Mouse (Mus musculus) left cerebral cortex, postnatal 10 days (tissue): ENCODE measurements around the gene Camsap2. TPM values are rescaled to one million over a fixed set of nuclear protein-coding genes. Genes with fewer than 3 reads are reported as not detected.

ENCODE experiments used
- DNase-seq, 2 experiments: peaks; one replicate each; pipeline ENCODE4 v3.0.0; 2021 to 2022; ENCODE audit warnings: low spot score in 2 of 2, mixed read lengths in 1 of 2; ENCODE audit errors: extremely low spot score in 1 of 2
- intact Hi-C: fragments of 180-260 bp; cut with DNase I; formaldehyde crosslinking; loops from one replicate; pipeline ENCODE4 v1.15.1; 2025
- total RNA-seq, 2 experiments: library from RNA; stranded (reverse); gene quantifications; 2 replicates each; pipeline ENCODE4 v1.2.3; 2021

The Camsap2 gene
- 100 to 1,000 TPM; 153 to 155 TPM for total RNA-seq

- DNase-seq, result peak; percentile 92 to 95
- intact Hi-C loops, result loop anchor here (5.0 kb wide), 1 partner anchor 112 kb away; no protein-coding TSS in a partner anchor
Measured at GRCm38 (mm10) chr1:136345454-136346372, at the start of gene Camsap2. Gene Camsap2 (minus strand): TSS chr1:136346104.

GRCm38 (mm10) chr1:136395073-136395472 is 49.2 kb upstream of the Camsap2 start:
- DNase-seq, result no peak
- intact Hi-C loops, result no loop called here

- DNase-seq, result peak in 1 of 2 experiments; percentile 61
- intact Hi-C loops, result no loop called here
Measured at GRCm38 (mm10) chr1:136394506-136394905, 48.6 kb upstream of the Camsap2 start.

- intact Hi-C loops, result no loop called here
- no peak for DNase-seq
Measured at GRCm38 (mm10) chr1:136386914-136387313, 41.0 kb upstream of the Camsap2 start.

GRCm38 (mm10) chr1:136381583-136381982 is 35.7 kb upstream of the Camsap2 start:
- intact Hi-C loops, result no loop called here

GRCm38 (mm10) chr1:136381169-136381568 is 35.3 kb upstream of the Camsap2 start:
- no peak for DNase-seq
- intact Hi-C loops, result no loop called here

More at GRCm38 (mm10) chr1:136381583-136381982, 35.7 kb upstream of the Camsap2 start:
- peak in 1 of 2 experiments; percentile 53 for DNase-seq

- no peak for DNase-seq
- intact Hi-C loops, result no loop called here
Measured at GRCm38 (mm10) chr1:136380606-136381005, 34.7 kb upstream of the Camsap2 start.

GRCm38 (mm10) chr1:136380161-136380560 is 34.3 kb upstream of the Camsap2 start:
- no peak for DNase-seq
- intact Hi-C loops, result no loop called here

GRCm38 (mm10) chr1:136379261-136379660 is 33.4 kb upstream of the Camsap2 start:
- DNase-seq, result no peak
- intact Hi-C loops, result no loop called here

GRCm38 (mm10) chr1:136365986-136366385 is 20.1 kb upstream of the Camsap2 start:
- no peak for DNase-seq
- intact Hi-C loops, result no loop called here

- intact Hi-C loops, result loop anchor here (5.0 kb wide), 1 partner anchor 48 kb away; no protein-coding TSS in a partner anchor
- DNase-seq, result peak in 1 of 2 experiments; percentile 89
Measured at GRCm38 (mm10) chr1:136364711-136365110, 18.8 kb upstream of the Camsap2 start.

- DNase-seq, result no peak
- intact Hi-C loops, result loop anchor here (5.0 kb wide), 1 partner anchor 49 kb away; no protein-coding TSS in a partner anchor
Measured at GRCm38 (mm10) chr1:136363035-136363434, 17.1 kb upstream of the Camsap2 start.

GRCm38 (mm10) chr1:136362567-136362966 is 16.7 kb upstream of the Camsap2 start:
- intact Hi-C loops, result loop anchor here (5.0 kb wide), 1 partner anchor 50 kb away; no protein-coding TSS in a partner anchor
- peak in 1 of 2 experiments; percentile 30 for DNase-seq

- DNase-seq, result no peak
- intact Hi-C loops, result loop anchor here (5.0 kb wide), 1 partner anchor 51 kb away; no protein-coding TSS in a partner anchor
Measured at GRCm38 (mm10) chr1:136361373-136361772, 15.5 kb upstream of the Camsap2 start.

GRCm38 (mm10) chr1:136360909-136361308 is 15.0 kb upstream of the Camsap2 start:
- intact Hi-C loops, result loop anchor here (5.0 kb wide), 1 partner anchor 51 kb away; no protein-coding TSS in a partner anchor
- DNase-seq, result no peak

- intact Hi-C loops, result no loop called here
- DNase-seq, result no peak
Measured at GRCm38 (mm10) chr1:136358841-136359360, 13.0 kb upstream of the Camsap2 start.

- DNase-seq, result no peak
- intact Hi-C loops, result no loop called here
Measured at GRCm38 (mm10) chr1:136355651-136356050, 9.7 kb upstream of the Camsap2 start.

GRCm38 (mm10) chr1:136350699-136351200 is 4.8 kb upstream of the Camsap2 start:
- intact Hi-C loops, result no loop called here
- no peak for DNase-seq

- DNase-seq, result no peak
- intact Hi-C loops, result loop anchor here (5.0 kb wide), 1 partner anchor 109 kb away; no protein-coding TSS in a partner anchor
Measured at GRCm38 (mm10) chr1:136348137-136348536, 2.2 kb upstream of the Camsap2 start.
